Mouse (Mus musculus) monocyte, adult 5-6 weeks (primary cell): ENCODE data around the gene Isg15. TPM values are rescaled to one million over a fixed set of nuclear protein-coding genes. Genes with fewer than 3 reads are reported as not detected.

Source experiments
- ATAC-seq: fragments of 153-309, 156-312 bp; replicated peaks from 2 replicates; pipeline ENCODE4 v1.8.0; 2017; ENCODE audit warnings: mild to moderate bottlenecking; ENCODE audit not compliant: low TSS enrichment, insufficient number of reproducible peaks, severe bottlenecking, poor library complexity, low FRiP score
- total RNA-seq: library from RNA; stranded (forward); fragments of 200-1000, 200-491, 200-594 nt; gene quantifications from 3 replicates; pipeline ENCODE4 v1.2.3, GENCODE M21; 2017

Gene Isg15
- total RNA-seq: 1.9 to 9.6 TPM (median 2.4 TPM) in 3 replicates

DNA sequence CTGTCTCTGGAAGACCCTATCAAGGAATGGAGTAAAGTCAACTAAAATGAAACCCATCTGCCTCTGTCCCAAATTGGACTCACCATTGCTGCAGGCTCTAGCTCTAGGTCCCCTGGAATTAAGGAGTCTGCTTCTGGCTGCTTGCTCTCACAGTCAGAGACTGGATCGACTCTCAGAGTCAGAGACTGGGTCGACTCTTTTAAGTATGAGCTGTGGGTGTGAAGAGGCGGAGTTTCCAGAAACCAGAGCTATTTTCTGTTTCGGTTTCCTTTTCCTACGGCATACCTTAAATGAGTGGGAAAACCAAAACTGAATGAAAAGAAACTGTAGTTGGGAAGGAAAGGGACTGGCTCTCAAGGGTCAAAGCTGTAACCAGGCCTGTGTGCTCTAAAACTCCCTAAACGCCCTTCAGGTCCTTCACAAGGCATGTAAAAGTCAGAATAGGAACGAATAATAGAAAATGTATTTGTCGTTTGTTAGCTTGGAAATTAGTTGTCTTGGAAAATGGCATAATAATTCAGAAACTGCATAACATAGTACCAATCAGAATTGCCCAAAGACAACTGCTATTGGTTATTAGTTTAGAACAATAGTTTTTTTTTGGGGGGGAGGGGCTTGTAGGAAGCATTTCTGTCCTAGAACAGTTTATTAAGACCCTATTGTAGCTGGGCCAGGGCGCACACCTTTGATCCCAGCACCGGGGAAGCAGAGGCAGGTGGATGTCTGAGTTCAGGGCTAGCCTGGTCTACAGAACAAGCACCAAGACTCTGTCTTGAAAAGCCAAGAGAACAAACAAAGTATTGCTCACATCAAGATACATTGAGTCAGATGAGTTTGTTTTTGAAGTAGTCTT, at the start of gene Isg15:
Gene Isg15, minus strand, starts transcription at position 196 of the 853 bp plus-strand sequence.
- ATAC-seq: no peak

DNA sequence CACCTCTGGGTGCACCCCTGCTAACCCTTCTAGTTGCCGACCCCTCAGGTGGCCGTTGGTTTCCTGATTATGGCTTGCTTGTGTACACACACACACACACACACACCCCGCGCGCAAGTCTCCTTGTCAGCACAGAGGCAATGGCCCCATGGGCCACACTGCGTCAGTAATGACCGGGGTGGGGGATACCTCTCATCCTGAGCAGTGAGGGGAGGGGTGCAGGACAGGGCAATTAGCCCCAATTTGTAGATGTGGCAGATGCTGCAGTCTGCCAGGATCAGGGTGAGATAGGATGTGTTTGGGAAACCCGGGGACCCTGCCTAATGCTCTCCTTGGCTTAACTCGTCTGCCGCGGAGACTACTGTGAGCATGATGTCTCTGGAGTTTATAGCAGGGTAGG, 48.9 kb upstream of the Isg15 start:
- ATAC-seq: no peak

DNA sequence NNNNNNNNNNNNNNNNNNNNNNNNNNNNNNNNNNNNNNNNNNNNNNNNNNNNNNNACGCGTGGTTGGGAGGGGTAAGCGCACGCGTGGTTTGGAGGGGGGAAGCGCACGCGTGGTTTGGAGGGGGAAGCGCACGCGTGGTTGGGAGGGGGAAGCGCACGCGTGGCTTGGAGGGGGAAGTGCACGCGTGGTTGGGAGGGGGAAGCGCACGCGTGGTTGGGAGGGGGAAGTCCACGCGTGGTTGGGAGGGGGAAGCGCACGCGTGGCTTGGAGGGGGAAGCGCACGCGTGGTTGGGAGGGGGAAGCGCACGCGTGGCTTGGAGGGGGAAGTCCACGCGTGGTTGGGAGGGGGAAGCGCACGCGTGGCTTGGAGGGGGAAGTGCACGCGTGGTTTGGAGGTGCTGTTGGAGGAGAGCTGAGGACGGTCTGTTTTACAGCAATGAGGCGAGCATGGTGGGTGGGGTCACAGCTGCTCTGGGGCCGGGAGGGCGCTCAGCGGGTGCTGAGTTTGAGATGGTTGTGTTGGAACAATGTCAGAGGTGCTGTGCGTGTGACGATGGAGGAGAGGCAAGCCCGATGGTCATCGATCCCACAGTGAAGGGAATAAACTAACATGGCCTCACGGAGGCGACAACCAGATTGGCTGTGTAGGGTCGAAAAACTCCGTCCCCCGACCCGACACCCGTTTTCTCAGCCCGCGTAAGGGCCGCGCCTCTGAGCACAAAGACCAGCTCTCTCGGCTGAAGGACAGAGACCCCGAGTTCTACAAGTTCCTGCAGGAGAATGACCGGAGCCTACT, 36.2 kb upstream of the Isg15 start:
- no peak for ATAC-seq

DNA sequence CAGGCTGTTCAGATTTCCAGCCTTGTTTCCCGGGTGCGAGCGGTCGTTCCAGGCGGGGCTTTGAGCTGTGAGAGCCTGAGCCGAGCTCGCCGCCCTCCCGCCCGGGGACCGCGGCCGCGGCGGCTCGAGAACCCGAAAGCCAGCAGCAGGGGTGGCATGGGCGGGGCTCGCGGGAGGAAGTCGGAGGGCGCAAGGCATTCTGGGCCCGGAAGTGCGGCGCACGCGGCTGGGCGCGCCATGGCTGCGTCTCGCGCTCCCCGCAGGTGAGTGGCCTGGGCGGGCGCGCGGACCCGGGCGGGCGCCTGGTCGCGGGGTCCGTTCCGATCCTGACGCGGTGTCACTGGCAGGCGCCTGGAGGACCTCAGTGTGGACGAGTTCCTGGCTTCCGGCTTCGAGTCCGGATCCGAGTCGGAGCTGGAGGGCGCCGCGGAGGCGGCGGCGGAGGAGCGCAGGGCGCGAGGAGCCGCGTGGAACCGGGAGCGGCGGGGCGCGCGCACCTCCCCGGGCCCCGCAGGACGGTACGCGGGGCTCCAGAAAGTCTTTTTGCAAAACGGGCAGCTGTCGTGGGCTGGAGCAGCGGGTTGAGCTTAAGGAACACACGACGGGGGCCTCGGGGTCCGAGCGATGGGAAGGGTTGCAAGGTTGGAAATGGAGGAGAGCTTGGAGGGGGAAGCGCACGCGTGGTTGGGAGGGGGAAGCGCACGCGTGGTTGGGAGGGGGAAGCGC, 35.4 kb upstream of the Isg15 start, which contains the start of gene Noc2l:
Gene Noc2l, plus strand, starts transcription at position 203 of the 726 bp plus-strand sequence.
- ATAC-seq: peak; percentile 48

DNA sequence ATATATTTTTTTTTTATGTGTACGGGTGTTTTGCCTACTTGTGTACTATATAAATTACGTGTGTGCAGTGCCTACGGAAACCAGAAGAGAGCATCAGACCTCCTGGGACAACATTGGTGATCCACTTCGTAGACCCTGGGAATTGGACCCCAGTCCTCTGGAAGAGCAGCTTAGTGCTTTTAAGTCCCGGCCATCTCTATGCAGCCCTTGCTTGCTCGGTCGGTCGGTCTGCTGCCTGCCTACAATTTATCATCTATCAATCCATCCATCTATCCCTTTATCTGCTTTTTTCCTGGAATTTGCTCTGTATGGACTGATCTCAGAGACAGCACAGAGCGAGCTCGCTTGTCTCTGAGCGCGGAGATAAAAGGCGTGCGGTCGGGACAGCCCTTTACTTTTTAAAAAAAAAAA, 34.7 kb upstream of the Isg15 start:
- no peak for ATAC-seq

DNA sequence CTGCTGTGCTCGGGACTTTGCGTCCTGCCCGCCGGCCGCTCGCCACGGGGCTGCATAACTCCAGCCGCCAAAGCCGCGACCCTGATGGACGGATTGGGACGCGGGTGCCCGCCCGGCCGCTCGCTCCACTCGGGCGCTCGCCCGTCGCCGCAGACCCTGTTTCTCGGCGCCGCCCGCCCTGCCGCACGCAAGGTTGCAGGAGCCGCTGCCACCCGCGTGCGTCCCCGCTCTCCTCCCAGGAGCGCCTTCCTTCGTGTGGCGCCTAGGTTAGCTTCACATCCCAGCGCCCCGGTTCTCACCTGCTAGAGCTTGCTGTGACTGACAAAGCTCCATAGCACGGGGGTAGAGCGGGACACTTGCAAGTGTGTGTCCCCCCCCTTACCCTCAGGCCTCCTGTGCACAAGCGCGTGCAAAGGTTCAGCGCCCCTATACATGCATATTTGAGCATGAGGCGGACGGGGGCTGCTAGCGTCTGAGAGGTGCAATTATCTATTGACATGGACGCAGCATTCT, 34.1 kb upstream of the Isg15 start, which contains the start of gene Plekhn1:
Gene Plekhn1, minus strand, starts transcription at position 157 of the 513 bp plus-strand sequence.
- ATAC-seq: no peak

DNA sequence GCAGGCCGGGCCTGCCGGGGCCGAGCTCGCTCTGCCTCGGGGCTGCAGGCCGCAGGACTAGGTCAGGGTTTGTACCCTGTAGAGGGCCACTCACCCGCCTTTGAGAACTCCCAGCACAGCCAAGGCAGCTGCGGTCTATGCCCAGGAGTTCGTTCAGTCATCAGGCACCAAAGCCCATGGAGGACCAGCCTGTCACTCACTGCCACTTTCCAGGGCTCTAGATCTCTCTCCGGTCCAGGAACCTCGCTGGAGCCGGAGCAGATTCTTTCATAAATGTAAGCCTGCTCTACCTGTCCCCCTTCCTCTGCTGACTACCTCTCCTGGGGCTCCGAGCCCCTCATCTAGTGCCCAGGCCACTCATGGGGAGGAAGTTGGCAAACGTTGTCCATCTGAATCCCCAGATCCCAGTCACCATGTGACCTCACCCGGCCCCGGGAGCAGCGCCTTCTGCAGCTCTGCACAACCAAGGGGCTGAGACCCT, 33.4 kb upstream of the Isg15 start:
- ATAC-seq: no peak

DNA sequence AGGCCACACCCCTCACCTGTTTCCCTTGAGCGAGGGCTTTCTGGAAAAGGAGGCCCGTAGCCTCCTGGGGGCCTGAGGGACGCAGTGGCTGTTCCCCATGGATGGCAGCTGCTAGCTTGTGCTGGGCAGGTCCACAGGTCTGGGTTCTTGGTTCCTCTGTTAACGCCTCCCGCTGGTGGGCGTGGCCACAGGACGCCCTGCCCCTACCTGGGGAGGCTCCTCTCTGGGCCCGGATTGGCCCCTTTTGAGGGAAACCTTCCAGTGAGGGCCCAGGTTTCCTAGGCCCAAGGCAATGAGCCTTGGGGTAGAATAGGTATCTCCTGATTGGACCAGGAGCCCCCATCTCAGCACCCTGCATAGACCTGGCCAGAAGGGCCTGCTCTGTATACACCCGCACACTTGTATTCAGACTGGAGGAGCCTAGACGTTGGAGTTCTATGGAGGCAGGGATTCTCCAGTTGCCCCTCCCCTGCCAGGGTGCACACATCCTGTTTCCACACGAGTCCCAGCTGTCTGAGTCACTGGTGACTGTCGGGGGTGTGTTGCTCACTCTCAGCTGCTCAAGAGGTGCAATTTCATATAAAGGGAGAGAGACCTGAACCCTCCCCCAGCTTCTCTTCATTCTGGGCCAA, 27.9 kb upstream of the Isg15 start:
- ATAC-seq: no peak

DNA sequence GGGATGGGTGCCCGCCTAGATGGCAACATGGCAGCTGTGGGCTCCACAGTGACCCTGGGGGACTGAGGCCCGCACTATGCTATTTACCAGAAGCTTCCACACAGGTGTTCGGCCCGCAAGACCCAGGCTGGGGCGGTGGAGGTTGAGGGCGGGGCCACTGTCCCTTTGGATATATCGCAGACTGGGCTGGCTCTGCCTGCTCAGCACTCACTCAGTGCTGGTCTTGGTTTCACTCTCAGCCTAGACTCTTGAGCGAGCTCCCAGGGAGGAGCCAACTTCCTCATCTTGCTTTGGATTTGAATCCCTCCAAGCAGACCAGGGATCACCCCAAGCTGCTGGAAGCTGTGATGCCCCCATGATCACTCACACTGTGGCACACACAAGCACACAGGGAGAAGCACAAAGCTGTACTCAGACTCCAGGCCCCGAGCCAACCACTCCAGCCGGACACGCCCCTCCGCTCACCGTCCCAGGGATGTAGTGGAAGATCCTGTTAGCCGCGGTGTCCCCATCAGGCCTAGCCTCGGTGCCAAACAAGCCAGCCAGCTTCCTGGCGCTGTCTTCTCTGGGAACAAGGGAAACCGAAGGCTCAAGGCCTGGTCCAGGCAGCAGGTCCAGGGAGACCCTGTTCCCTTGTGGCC, 27.3 kb upstream of the Isg15 start:
- ATAC-seq: no peak

DNA sequence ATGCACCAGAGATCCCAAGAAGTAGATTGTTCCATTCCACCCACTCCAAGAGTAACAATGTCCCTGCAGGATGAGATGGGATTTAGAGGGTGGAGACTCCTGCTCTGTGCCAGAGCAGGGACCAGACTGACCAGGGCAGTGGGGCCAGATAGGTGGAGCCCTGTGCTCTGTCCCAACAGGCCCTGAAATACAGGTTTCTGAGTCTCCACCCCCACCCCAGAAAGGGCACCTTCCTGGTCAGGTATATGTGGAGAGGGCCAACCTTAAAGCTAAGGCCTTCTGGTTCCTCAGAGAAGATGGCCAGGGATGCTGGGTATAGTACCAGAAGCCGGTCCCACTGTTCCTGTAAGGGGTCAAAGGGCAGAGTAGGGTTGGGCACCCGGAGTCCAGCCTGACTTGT, 23.7 kb upstream of the Isg15 start:
- no peak for ATAC-seq

DNA sequence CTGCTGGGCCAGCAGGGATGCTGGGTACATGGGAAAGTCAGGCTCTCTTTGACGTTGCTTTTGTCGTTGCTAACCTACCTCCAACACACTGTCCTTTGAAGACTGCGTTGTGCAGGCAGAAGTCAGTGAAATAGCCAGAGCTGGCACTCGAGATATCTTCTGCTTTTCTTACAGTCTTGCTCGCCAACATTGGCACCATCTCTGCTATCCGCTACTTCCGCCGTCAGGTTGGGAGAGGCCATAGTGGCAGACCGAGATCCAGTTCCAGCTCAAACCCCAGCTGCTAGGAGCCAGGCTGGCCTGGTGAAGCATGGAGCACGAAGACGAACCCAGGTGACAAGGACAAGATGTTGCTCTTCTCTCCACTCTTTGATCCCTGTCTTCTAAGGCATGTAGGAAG, 19.3 kb upstream of the Isg15 start:
- no peak for ATAC-seq

DNA sequence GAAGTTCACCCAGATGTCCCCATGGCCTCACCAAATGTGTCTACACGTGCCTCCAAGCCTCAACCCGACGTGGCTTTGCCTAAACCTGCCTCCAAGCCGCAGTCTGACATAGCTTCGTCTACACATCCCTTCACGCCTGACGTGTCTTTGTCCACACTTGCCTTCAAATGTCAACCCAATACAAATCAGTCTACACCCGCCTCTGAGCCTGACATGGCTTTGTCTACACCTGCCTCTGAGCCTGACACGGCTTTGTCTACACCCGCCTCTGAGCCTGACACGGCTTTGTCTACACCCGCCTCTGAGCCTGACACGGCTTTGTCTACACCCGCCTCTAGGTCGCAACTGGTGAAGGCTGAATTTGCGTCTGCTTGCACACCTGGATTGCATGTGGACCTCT, 17.2 kb upstream of the Isg15 start:
- no peak for ATAC-seq

DNA sequence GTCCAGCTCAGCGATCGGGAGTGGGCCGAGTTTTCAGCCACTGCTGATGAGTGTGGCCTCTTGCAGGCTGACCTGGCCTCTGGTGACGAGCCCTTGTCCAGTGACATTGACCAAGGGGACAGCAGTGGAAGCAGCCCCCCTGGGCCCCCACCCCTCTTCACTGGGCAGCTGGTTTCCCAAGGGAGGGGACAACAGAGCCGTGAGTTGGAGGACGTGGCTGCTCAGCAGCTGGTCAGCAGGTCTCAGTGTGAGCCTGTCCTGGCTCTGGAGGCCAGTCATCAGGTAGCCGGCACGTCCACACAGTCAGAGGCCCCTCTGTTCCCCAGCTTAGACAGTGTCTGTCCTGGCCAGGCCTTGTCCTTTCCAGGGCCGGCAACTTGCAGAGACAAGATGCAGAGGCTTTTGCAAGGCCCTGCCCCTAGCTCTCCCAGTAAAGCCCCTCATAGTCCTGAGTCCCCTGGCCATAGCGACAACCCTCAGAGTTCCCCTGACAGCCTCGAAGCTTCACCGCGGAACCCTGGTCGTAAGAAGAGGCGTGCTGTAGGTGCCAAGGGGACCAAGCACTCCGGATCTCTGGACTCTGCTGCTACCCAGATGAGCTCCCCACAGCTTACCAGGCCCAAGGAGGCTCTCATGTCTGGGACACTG, 16.5 kb upstream of the Isg15 start:
- ATAC-seq: no peak

DNA sequence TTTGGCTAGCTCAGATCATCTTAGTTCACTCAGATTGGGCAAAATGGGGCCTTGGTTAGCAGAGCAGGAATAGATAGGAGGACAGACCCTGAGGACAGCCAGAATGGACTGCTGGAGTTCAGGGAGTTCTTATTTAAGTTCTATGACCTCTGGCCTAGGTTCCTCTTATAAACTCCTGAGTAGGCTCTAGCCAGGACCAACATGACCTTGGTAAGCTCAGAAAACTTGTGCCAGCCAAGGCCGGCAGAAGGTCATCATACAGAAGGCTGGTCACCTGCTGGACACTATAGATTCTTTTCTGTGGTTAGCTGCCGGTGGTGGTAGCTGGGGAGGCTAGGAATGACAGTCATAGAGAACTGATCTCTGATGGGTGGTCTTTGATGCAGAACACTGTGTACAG, 15.6 kb upstream of the Isg15 start:
- ATAC-seq: no peak

DNA sequence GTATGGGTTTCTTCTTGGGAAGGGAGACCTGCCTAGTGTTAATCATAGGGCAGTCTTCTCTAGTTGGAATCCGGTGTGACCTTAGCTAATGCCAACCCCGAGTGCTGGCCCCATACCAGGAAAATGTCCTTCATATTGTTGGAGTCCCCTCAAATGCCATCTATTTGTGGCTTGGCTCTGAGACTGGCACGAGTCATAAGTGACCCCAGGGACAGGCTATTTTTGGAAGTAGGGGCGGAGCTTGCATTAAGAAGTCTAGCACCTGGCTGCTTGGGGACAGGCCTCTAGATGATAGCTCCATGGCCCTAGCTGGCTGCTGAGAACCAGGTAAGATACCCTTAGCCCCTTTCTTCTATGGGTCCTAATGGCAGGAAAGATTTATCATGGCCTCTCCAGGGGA, 15.0 kb upstream of the Isg15 start, which contains the start of gene Perm1:
Gene Perm1, plus strand, starts transcription at position 220 of the 400 bp plus-strand sequence.
- ATAC-seq: no peak

DNA sequence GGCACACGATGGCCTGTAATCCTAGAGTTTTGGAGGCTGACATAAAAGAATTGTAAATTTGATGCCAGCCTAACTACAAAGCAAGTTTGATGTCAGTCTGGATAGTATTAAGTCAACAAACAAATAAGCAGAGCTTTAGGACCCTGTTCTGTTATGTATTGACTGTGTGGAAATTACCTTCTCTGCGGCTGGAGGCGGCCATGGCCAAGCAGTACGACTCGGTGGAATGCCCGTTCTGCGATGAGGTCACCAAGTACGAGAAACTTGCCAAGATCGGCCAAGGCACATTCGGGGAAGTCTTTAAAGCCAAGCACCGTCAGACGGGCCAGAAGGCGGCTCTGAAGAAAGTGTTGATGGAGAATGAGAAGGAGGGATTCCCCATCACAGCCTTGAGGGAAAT, 12.5 kb upstream of the Isg15 start:
- no peak for ATAC-seq

DNA sequence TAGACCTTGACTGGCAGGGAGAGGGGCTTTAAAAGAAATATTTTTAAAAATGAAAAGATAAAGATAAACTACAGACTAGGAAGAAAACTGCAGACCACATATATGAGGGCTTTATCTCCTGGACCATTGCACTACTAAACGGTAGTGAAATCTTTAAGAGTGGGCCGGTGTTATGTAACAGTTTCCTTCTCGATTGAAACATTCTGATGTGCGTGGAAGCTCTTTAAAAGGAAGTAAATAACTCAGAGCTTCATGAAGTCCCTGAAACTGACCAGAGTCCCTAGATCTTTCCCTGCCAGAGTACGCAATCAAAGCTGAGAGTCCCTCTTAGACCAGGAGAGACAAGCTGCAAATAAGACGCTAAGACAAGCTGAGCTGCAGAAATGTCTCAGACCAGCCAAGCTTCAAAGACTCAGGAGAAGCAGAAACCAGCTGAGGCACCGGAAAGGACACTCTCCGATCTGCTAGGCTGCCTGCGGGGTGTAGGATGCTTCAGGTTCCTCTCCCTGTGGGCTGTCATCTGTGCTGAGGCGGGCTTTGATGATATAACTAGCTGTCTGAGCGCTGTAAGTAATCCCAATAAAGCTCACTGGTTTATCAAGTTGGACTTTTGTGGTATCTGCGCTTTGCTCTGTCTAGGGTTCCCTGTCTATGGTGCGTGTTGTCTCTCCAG, 9.5 kb upstream of the Isg15 start:
- no peak for ATAC-seq
